Mouse (Mus musculus) ES-E14 (cell line): ENCODE data around the gene Tmem248.

ENCODE experiments used
- CHD2 ChIP-seq: IDR thresholded peaks from 2 replicates; pipeline ENCODE4 v1.6.1; 2014; ENCODE audit warnings: mild to moderate bottlenecking, low read depth, low read length, inconsistent platforms
- MAFK ChIP-seq: IDR thresholded peaks from 2 replicates; pipeline ENCODE4 v1.6.1; 2014; ENCODE audit warnings: mild to moderate bottlenecking, low read depth, low read length, inconsistent platforms; ENCODE audit not compliant: insufficient read depth
- ZC3H11A ChIP-seq: IDR thresholded peaks from 2 replicates; pipeline ENCODE4 v1.6.1; 2012; ENCODE audit warnings: low read depth, mild to moderate bottlenecking, inconsistent platforms, low read length, borderline replicate concordance
- ZNF384 ChIP-seq: IDR thresholded peaks from 2 replicates; pipeline ENCODE4 v1.6.1; 2012; ENCODE audit warnings: low read depth, low read length, inconsistent platforms

- TF ChIP-seq ZC3H11A (no peak), MAFK (no peak), CHD2 (no peak), ZNF384 (no peak)
Observed at GRCm38 (mm10) chr5:130268976-130269375, 52.1 kb downstream of the Tmem248 start.
